Mouse (Mus musculus): Measurements from ENCODE around the gene Fbxw10.

Gene Fbxw10

DNA sequence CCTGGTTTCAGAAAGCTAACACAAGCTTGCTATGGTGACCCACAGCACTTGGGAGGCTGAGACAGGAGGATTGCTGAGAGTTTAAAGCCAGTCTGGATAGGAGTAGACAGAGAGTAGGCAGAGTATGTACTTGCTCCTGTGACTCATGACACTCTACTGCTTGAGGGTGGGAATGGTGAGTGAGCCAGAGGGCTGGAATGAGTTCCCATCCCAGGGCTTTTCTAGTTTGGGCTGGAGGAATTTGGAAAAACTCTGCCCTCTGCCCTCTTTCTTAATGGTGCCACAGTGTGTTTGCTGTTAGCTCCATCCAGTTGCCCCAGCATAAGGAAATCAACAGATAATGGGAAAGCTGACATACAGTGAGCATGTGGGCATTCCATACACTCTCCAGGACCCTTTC lies 15.0 kb upstream of the Fbxw10 start:
- in situ Hi-C loops (cut with MboI, MseI) = no loop called here

DNA sequence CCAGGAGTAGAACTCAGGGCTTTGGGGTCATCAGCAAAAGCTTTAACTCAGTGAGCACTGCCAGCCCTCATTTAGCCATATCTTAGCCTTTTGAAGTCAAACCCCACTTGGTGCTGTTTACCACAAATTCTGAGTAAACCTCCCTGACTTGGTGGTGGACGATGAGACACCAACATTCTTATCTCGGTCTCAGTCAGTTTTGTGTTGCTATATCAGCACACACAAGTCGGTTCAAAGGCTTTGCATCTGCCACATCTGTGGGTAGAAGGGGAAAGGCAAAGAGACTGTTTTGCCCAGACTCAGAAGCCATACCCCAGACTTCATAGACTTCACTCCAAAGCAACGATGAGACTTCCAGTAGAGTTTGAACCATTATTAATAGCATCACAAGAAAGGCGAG lies 2.3 kb upstream of the Fbxw10 start:
- in situ Hi-C loops (cut with MboI, MseI) = no loop called here

DNA sequence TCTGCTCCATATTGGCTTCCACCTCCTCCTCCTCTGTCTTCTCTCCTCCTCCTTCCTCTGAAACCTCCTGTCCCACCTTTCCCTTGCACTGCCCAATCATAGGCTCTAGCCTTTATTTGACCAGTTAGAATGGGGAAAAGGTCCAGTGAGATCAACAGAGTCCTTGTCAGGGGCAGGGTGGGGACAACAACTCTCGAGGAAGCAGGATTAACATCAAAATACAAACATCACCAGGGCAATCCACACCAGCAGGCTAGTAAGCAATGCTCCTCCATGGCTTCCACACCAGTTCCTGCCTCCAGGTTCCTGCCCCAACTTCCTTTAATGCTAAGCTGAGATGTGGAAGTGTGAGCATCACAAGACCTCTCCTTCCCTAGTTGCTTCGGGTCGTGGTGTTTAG lies 1.1 kb upstream of the Fbxw10 start:
- in situ Hi-C loops (cut with MboI, MseI) = no loop called here

DNA sequence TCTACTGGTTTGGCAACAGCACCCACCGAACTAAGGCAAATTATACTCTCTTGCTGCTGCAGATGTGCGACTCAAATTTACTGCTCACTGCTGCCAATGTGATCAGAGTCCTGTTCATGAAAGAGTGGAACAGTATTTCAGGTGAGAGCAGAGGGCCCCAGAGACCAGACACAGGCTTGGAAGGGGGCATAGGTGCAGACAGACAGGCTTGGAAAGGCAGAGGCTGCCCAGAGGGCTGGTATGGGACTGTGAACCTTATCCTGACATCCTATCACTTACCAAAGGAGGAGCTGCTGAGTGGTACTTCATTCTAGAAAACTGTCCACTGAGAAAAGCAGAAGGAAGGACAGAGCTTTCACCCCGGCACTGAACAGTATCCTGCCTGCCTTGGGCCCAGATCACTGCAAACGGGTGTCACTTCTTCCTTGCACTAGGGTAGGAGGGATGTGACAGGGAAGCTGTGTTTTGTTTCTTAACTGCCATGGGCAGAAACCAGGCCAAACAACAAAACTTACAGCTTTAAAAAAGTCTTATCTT lies 854 bp downstream of the Fbxw10 start:
- in situ Hi-C loops (cut with MboI, MseI) = no loop called here

DNA sequence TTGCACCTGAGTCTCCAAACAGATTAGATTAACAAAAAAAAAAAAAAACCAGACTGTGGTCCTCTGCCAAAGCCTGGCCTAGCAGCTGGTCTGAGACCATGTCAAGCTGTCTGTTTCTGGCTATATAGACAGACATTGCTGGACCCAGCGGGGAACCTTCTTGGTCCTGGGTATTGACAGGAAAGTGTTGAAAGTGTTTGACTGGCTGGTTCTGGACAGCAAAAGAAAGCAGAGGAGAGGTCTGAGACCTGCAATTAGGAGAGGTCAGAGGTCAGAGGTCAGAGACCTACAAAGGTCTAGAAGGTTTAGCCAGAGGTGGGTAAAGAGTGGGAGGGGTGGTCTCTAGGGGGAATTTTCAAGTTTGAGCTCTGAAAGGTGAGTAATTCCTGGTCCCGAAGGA lies 1.4 kb downstream of the Fbxw10 start:
- in situ Hi-C loops (cut with MboI, MseI) = no loop called here

DNA sequence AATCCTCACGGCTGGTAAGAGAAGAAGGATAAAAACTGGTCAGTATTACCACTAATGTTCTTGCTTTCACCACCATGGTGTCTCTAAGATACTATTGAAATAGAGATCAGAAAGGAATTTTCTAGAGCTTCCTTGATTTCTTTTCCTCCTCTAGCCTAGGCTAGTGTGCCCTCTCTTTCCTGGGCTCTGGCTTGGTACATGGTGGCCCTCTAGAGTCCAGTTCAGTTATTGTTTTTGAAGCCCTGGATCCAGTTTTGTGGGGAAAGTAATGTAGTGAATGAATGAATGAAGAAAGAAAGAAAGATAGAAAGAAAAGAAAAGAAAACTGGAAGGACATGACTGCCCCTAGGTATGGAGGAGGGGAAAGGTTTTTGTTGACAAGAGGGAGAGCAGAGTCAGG lies 4.3 kb downstream of the Fbxw10 start:
- in situ Hi-C loops (cut with MboI, MseI) = no loop called here

DNA sequence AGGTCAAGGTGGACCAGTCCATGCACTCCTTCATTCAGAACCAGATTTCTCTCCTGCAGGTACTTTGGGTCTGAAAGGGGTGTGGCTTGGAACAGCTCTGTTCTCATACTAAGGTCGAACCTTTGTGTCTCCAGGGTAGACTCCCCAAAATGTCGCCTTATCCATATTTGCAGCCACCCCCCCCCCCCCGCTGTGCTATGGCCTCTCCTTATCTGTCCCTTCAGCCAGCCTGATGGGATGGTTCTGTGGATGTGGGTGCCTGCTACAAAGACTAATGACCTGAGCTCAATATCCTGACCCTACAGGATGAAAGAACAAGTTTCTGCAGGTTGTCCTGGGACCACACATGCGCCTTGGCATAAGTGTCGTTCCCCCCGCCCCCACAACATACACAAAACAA lies 6.5 kb downstream of the Fbxw10 start:
- in situ Hi-C loops (cut with MboI, MseI) = no loop called here

DNA sequence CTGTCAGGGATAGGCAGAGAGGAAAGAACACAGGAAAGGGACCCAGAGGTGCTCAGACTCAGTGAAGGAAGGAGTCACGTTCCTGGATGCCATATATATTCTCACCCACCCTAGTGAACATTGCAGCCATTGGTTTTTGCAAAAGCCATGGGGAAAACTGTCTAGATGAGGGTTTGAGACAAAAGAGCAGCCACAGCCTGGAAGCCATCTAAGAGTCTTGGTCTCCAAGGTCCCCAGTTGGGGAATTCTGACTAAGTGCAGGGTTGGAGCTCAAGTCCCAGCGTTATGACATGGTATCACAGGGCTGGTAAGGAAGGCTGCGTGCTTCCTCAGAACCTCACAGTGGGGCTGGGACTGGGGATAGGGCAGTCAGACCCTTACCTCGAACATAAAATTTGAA lies 18.7 kb downstream of the Fbxw10 start:
- in situ Hi-C loops (cut with MboI, MseI) = no loop called here

DNA sequence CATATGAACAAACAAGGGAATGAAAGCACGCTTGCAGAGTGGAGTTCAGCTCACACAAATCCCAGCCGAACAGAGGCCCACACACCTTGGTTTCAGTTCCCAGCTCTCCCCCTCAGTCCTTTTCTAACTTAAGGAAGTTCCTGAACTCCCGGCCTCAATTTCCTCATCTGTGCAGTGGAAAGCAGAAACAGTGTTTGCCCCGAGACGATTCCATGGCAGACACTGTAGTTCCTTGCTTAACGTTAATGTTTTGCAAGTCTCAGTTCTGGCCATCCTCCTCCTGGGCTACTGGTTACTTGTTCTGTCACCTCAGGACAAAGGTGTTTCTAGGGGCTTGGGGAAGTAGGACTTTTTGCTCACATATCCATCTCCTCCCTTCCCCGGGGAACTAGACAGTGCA lies 19.8 kb downstream of the Fbxw10 start:
- in situ Hi-C loops (cut with MboI, MseI) = no loop called here

DNA sequence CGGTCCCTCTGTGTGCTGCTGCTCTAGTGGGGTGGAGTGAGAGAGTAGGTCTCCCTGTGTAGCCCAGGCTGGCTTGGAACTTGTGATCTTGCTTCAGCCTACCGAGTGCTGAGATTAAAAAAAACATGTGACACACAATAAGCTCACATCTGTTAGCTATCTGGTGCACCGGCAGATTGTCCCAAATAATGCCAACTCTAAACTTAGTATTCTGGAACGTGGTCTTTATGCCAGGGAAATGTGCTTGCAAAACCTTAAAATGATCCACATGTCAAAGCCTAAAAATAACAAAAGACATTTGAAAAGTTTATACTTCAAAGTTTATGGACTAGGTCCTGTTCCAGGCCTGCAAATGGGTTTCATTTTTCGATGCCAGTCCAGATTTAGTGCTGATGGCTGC lies 22.3 kb downstream of the Fbxw10 start:
- in situ Hi-C loops (cut with MboI, MseI) = no loop called here

DNA sequence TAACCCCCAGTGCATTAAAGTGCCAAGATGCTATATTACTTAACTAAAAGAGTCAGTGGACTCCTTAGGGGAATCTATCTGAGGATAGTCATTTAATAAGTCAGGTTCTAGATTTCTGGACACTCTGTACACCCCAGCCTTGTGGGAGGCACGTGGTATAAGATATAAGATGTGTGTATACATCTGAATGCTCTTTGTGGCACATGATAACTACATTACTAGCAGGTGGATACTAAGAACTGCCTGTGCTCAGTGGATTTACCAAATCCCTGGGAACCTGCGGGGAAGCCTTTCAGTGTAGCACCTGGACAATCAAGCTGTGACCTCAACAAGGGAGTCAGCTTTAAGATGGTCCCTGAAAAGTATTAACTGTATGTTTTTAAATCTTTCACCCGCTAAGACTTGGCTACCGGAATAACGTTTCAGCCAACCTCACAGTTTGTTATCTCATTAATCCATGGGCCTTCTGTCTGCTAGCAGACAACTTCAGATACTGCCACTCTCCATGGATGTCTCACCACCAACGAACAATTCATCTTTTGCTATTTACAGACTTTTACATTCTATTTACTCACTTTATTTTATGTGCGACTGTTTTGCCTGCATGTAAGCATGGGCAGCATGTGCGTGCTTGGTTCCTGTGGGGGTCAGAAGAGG lies 23.0 kb downstream of the Fbxw10 start:
- in situ Hi-C loops (cut with MboI, MseI) = no loop called here

DNA sequence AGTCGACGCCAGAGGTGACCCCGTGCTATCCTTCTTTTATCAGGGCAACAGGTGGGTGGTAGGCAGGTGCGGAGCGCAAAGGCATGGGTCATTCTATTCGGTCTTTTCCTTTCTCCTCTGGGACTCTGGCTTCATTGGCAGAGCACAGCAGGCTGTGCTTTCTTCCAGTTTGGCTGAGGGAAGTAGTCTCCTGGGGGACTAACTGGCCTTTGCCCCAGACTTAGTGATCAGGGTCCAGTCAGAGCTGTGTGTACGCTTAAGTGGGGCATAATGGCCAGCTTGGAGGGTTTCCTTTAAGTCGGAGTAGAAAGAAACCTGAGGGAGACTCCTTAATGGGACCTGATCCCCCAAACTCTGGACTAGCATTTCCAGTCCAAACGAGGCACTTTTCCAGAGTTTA lies 26.6 kb downstream of the Fbxw10 start:
- in situ Hi-C loops (cut with MboI, MseI) = no loop called here

DNA sequence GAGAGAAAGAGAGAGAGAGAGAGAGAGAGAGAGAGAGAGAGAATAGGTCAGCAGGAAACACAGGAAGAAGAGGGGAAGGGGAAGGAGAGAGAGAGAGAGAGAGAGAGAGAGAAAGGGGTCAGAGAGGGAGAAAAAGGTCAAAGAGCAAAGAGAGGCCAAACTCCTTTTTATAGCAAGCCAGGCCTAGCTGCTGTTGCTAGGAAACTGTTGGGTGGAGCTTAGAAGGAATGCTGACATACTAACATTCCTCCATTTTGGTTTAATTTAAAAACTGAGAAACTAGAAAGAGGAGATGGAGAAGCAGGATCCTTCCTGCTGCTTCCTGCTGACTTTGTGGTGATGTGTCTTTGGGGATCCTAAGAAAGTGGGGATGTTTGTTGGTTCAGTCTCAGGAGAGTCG lies 28.8 kb downstream of the Fbxw10 start:
- in situ Hi-C loops (cut with MboI, MseI) = loop anchor here (5.0 kb wide), 2 partner anchors 53 to 118 kb away; partner anchors contain the start of gene Trim16

DNA sequence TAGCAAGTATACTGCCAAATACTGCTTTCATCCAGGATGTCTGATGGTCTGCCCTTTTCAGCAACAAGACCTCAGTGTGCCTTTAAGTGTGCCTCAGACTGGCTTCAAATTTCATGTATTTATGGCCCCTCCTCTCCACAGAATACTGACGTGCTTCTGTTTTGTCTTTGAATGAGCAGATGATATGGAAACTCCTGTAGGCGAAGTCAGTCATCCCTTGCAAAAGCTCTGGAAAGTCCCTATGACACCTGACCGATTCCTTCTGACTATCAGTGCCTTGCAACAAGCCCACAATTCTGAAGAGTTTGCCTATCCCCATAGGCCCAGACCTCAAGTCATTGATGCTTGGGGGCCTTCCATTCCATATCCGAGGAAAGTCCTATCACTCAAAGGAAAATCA lies 29.6 kb downstream of the Fbxw10 start:
- in situ Hi-C loops (cut with MboI, MseI) = loop anchor here (5.0 kb wide), 2 partner anchors 54 to 119 kb away; partner anchors contain the start of gene Trim16

DNA sequence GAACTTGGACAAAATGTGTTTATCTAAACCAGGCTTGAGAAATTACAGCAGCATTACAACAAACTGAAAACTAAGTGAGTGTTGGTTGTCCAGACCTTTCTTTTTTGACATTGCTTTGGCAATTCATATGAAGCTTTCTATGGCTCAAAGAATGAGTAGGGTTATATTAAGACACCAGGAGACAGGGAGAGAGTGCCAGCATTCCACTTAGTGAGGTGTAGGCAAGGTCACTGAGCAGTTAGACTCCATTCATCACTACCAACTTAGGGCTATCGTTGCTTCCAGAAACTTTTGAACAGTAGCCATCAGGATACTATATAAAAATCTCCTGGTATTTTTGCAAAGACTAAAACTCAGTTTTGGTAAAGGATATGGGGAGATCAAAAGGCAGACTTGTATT lies 30.5 kb downstream of the Fbxw10 start:
- in situ Hi-C loops (cut with MboI, MseI) = loop anchor here (5.0 kb wide), 2 partner anchors 55 to 120 kb away; partner anchors contain the start of gene Trim16

DNA sequence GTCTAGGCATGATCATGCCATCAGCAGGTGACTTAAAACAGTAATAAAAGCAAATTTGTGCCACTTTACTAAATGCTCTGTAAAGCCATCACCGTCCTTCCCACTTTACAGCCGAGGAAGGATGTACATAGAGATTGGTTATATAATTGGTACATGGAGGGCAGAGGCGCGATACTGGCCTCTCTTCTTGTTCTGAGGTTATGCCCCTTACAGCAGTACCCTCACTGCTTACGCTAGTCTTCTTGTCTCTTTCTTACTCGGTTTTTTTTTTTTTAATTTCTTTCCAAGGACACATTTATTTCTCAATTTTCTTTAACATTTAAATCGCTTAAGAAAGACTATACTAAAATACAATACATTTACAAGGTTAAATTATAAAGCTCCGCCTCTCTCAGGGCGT lies 31.9 kb downstream of the Fbxw10 start:
- in situ Hi-C loops (cut with MboI, MseI) = loop anchor here (5.0 kb wide), 2 partner anchors 56 to 121 kb away; partner anchors contain the start of gene Trim16

DNA sequence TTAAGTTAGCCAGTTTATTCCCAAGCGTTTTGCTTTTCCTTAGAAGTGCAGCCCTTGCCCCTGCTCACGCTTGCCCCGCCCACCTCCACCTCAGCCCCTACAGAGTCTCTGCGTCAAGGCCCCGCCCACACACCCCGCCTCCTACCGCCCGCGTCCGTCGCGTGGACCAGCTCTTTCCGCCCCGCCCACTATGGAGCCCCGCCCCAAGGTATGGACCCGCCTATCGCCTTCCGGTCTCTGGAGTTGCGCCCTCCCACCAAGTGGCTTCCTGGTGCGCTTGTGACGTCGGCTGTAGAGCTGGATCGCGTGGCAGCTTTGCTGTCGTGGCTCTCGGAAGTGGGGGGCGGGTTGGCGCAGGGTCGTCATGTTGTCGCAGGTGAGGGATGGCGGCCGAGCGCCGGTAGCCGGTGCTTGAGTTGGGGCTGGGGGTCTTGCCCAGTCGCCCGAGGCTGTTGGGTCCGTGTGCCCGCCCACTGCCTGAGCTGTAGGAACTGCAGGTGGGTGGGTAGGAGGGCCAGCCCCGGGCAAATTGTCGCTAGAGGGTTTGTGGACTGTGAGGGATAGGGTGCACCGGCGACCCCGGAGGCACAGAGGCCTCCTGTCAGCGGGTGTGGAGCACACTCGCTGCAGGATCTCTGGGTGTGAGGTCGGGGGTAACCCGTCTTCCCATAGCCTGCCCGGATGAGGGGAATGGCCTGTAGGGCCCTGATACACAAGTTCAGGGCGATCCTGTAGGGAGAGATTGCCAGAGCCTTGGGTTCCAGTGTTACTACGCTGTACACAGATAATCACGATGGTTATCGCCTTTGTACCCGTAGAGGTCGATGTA lies 32.6 kb downstream of the Fbxw10 start, which contains the start of gene Tvp23b:
TSS of gene Tvp23b (plus strand) at position 236 of the 829 bp plus-strand sequence.
- in situ Hi-C loops (cut with MboI, MseI) = loop anchor here (5.0 kb wide), 2 partner anchors 57 to 122 kb away; partner anchors contain the start of gene Trim16

DNA sequence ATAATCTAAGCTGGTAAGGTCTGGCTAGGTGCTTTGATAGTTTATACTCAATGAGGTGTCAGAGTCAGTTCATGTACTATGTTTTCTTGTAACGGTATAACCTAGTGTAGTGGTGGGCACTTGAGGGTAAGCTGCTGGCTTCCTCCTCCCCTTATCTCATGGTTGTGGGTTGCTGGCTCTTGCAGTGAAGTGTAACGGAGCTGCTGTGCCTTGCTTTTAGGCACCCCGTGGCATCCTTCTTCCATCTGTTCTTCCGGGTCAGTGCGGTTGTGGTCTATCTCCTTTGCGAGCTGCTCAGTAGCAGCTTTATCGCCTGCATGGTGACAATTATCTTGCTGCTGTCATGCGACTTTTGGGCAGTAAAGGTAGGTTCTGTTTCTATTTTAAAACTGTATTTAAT lies 36.5 kb downstream of the Fbxw10 start:
- in situ Hi-C loops (cut with MboI, MseI) = no loop called here

DNA sequence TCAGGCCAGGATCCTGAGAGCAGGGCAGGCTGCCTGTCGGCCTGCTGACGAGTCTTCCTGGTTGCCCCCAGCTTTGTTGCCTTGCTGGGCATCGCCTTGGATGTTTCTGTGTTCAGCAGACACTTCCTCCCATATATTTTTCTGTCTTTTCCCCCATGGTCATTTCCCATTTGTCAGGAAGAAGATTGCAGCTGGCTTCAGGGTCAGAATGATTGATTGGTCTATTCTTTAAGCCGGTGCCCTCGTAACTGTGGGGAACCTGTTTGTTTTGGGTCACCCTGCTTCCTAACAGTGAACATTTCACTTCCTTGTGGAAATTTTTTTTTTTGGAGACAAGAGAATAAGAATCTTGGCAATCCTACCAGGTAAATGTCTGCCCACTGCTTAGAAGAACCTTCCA lies 38.5 kb downstream of the Fbxw10 start:
- in situ Hi-C loops (cut with MboI, MseI) = no loop called here

DNA sequence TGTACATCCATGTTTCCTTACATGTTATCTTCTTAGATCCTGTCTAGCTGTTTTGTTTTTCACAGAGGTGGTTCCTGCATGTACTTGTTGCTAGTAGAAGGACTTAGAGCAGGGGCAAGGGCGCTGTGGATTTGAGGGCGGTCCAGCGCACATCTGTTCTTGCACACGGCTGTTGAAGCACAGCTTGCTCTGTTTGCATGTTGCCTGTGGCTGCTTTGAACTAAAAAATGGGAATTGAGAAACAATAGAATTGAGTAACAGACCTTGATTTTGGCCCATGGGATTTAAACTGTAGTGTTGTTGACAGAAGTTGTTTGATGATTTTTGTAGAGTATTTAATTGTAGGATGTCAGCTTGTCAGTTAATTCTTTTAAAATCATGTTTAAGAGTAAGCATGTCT lies 43.9 kb downstream of the Fbxw10 start:
- in situ Hi-C loops (cut with MboI, MseI) = no loop called here

DNA sequence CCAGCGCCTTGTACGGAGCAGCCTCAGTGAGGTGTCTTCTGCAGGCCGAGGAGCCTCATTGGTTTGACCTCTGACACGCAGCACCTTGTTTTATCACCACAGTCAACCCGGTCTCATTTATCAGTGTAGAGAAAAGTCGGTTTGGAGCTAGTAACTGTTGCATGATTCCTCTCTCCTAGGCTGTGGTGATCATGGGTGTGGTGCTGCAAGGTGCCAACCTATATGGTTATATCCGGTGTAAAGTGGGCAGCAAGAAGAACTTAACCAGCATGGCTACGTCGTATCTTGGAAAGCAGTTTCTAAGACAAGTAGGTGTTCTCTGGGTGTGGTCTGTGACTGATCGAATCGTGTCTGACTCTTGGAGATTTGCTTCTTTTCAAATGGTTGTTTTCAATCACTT lies 44.9 kb downstream of the Fbxw10 start:
- in situ Hi-C loops (cut with MboI, MseI) = no loop called here

DNA sequence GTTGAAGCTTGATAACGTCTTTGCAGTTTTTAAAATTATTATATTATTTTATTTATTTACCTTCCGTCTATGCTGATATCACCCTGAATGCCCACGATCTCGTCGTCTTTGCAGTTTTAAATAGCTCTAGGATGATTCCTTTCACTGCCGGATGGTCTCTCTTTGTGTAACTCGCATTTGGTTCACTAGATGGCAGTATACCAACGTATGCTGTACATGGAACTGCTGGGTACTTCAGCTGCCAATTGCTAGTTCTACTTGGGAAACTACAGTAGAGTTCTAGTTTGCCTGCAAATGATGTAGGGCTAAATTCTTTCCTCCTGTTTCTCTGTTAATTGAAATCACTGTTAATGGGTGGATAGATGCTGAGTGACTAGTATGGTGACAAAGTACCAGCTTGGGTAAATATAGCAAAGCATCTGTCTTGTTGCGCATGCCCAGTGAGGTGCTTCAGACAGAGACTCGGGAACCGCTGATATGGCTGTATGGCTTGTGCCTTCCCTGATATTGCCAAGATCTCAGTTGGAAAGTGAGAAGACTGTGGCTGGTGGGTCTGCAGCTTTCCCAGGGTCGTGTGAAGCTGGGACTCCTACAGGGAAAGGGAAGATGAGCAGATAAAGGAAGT lies 54.9 kb downstream of the Fbxw10 start:
- in situ Hi-C loops (cut with MboI, MseI) = no loop called here
